Mouse (Mus musculus) hindbrain, postnatal 0 days (tissue): ENCODE measurements around the gene Dennd1b. TPM values are rescaled to one million over a fixed set of nuclear protein-coding genes. Genes with fewer than 3 reads are reported as not detected.
A peak's percentile ranks its signal among the peaks of the same experiment; 100 is the strongest.

Experiments used
- ATAC-seq: fragments of 200-750 bp; cut with Nextera tagmentation; 2 replicates; pipeline ENCODE4 v1.8.0; 2017; ENCODE audit warnings: mild to moderate bottlenecking, moderate TSS enrichment, moderate library complexity
- DNase-seq: peaks from one replicate; pipeline ENCODE4 v3.0.0-alpha.2; 2015; ENCODE audit warnings: low spot score
- H3K27ac ChIP-seq: fragments of 300-500 bp; sonication (generic); 2 replicates; pipeline ENCODE4 v1.5.1; 2014; ENCODE audit warnings: mild to moderate bottlenecking
- H3K27me3 ChIP-seq: fragments of 300-500 bp; sonication (generic); 2 replicates; pipeline ENCODE4 v1.6.1; 2014; ENCODE audit warnings: low read length, mixed read lengths; ENCODE audit not compliant: insufficient read depth
- H3K36me3 ChIP-seq: fragments of 300-500 bp; sonication (generic); 2 replicates; pipeline ENCODE4 v1.6.1; 2014; ENCODE audit warnings: low read length, mixed read lengths; ENCODE audit not compliant: insufficient read depth
- H3K4me1 ChIP-seq: fragments of 300-500 bp; sonication (generic); 2 replicates; pipeline ENCODE4 v1.6.1; 2014; ENCODE audit warnings: antibody characterized with exemption, low read length, mixed read lengths; ENCODE audit not compliant: insufficient read depth
- H3K4me2 ChIP-seq: fragments of 300-500 bp; sonication (generic); 2 replicates; pipeline ENCODE4 v1.6.1; 2014; ENCODE audit warnings: low read depth, mild to moderate bottlenecking, low read length, moderate library complexity, mixed read lengths
- H3K4me3 ChIP-seq: fragments of 300-500 bp; sonication (generic); 2 replicates; pipeline ENCODE4 v1.5.1; 2014; ENCODE audit warnings: low read length
- H3K9ac ChIP-seq: fragments of 300-500 bp; sonication (generic); replicated peaks from 2 replicates; pipeline ENCODE4 v1.6.1; 2014; ENCODE audit warnings: mild to moderate bottlenecking, low read length, moderate library complexity, mixed read lengths
- H3K9me3 ChIP-seq: fragments of 300-500 bp; sonication (generic); 2 replicates; pipeline ENCODE4 v1.6.1; 2016; ENCODE audit warnings: low read length, mixed read lengths
- CTCF ChIP-seq: IDR thresholded peaks from 2 replicates; pipeline ENCODE4 v1.5.1; 2016; ENCODE audit warnings: antibody characterized with exemption, control low read depth, low read depth
- WGBS: fragments of 180-500 bp; shearing (Covaris S2); extraction: QIAGEN DNeasy Blood & Tissue Kit; methylation state at CpG from one replicate; pipeline ENCODE4 v1.1.7; 2014; 5-methylcytosine and 5-hydroxymethylcytosine counted together
- polyA plus RNA-seq: library from polyadenylated mRNA; unstranded; fragments of >200 nt; fragmentation: Nextera tagmentation; extraction: Ambion mirVana; gene quantifications from 2 replicates; pipeline ENCODE4 v1.2.1, GENCODE M21; 2015
- total RNA-seq: library from RNA; depleted of rRNA; stranded (reverse); fragments of >200 nt; gene quantifications from 2 replicates; pipeline ENCODE4 v1.2.3, GENCODE M21; 2014

Dennd1b gene
- total and polyA plus RNA-seq, 2 experiments from 2014 or later: 8.3 to 30.9 TPM

DNA sequence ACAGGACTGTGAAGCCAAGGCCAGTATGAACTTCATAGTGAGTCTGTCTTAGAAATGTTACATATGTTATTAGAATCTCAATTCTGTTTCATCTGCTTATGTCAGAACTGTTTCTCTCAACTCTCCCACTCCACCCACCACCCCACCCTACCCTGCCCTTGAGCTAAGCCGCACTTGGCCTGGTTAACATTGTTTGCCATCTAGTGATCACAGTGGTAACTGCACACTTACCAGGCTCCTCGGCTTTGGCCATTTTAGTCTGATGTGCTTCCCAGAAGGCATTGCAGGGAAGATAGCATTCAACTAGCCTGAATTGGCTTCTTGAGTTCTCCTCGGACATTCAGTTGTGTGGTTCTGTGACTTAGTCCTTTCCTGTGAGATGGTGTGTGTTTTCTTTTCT is 198.4 kb downstream of the Dennd1b start:
- Histone ChIP-seq H3K9me3 (no peaks in the 10 kb centered on the region), H3K27me3 (no peaks in the 10 kb centered on the region), H3K36me3 (peaks cover 5% of the 10 kb centered on the region; the same call in 1 of the 2 replicates), H3K4me3 (no peak overlapping the region), H3K9ac (no peak overlapping the region), H3K4me1 (no peaks in the 10 kb centered on the region), H3K27ac (no peak overlapping the region), H3K4me2 (no peak overlapping the region)
- peak; percentile 50 for ATAC-seq
- 59% methylated on average over 3 of the region's 3 CpGs for WGBS
- peak; percentile 20 for DNase-seq
- TF ChIP-seq CTCF: peak; percentile 54

DNA sequence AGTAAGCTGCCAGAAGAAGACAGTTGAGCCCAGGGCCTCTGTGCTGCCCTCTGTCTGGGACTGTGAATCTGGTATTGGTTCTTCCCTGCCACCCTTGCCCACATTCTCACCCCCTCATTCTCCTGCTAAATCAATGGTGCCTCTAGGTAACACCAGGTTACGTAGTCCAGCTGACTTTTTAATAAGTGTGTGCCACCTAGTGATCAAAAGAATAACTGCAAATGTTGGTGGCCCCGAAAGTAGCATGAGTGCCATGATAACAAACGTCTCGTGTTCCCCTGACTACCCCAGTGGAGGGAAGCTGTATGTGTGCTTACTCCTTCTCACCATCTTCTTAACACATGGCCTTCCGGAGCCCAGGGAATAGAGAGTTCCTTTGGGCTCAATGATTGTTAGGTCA is 199.6 kb downstream of the Dennd1b start:
- Histone ChIP-seq H3K4me2 (no peak overlapping the region), H3K36me3 (peaks cover 5% of the 10 kb centered on the region; the same call in 1 of the 2 replicates), H3K9me3 (no peaks in the 10 kb centered on the region), H3K9ac (no peak overlapping the region), H3K4me1 (no peaks in the 10 kb centered on the region), H3K27me3 (no peaks in the 10 kb centered on the region), H3K4me3 (no peak overlapping the region), H3K27ac (no peak overlapping the region)
- TF ChIP-seq CTCF: peak; percentile 70
- ATAC-seq (peak; percentile 77), DNase-seq (peak; percentile 57)
- WGBS: 33% methylated on average over 5 of the region's 5 CpGs

DNA sequence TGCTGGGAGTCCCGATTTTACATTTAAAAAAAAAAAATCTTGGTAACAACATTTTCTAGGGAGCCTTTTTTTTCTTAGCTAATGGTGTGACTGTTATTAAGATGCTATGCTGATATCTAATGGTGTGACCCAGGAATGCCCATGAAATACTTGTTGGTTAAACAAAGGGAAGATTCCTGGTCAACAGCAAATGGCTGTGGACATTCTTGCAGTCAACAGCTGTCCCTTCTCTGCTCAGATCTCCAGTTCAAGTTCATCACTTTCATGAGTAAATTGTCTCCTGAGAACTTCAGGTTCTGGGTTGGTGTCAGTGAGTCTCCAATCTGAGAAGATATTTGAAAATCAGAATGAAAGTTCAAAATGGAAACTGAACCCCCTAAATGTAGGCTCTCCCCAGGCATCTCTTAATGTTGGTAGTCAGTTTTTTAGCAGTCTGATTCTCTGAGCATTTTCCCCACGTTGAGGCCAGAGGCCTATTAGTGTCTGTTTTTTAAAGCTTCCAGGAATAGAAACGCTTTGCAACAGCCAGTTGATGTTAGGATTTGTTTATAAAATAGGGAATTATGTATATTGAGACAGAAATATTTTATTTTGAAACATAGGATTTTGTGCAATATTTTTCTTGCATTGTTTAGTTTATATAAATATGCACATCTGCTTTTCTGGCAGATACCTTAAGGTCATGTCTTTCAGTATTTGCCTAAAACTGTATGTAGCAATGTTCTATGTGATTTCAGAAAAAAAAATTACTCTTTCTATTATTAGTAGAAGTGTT is 211.0 kb downstream of the Dennd1b start:
- H3K4me3 ChIP-seq: no peak overlapping the region
- no peaks in the 10 kb centered on the region for H3K9me3 ChIP-seq
- ATAC-seq (no peak), DNase-seq (no peak)
- H3K27me3 ChIP-seq: no peaks in the 10 kb centered on the region
- H3K9ac ChIP-seq: no peak overlapping the region
- WGBS: 83% methylated on average over 3 of the region's 3 CpGs
- H3K36me3 ChIP-seq: peaks cover 9% of the 10 kb centered on the region; the same call in 1 of the 2 replicates
- no peak overlapping the region for H3K4me2 ChIP-seq
- no peak for TF ChIP-seq CTCF
- H3K27ac ChIP-seq: no peak overlapping the region
- H3K4me1 ChIP-seq: no peaks in the 10 kb centered on the region

DNA sequence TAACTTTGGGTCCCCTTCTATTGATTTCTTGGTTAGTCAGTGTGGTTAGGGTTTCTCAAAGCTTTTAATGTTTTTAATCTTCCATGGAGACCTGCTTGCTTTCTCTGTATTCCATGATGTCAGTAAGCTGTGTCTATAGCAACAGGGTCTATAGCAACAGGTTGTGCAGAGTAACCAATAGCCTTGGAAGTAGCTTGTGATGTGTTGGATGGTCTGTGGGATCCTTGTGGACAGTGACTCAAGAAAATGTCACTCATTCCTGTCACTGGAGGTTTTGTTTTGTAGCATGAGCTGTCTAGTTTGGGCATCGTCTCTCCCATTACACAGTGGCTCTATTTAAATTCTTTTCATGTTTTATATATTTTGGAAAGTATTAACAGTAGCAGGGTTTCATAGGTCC is 216.5 kb downstream of the Dennd1b start:
- no peak for TF ChIP-seq CTCF

DNA sequence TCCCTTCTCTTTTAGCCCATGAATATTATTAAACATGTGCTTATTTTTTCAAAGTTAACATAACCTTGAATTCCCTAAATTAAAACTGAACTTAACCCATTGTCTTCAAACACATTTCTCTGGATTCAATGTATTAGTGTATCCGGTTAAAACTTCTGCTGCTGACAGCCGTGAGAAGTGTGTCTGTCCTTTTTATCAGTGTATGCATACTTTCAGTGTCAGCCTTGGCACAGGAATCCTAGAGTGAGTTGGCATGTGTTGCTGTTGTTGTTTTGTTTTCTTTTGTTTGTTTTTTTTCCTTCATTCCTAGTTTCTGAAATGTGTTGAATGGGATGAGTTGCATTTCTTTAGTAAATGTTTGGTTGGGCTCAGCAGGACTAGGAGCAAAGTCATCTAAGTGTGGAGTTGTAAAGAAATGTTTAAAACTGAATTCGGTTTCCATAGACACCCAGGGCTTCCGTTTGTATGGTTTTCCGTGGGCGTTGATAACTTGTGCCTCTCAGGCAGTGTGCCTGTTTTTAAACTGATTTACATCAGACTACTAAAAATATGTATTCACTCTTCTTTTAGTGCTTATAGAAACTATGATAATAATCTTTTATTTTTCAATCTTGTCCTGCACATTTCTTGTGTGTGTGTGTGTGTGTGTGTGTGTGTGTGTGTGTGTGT is 217.4 kb downstream of the Dennd1b start:
- H3K27me3 ChIP-seq: no peaks in the 10 kb centered on the region
- H3K27ac ChIP-seq: no peak overlapping the region
- H3K4me1 ChIP-seq: no peaks in the 10 kb centered on the region
- DNase-seq (no peak), ATAC-seq (no peak)
- WGBS: 39% methylated on average over 6 of the region's 6 CpGs
- no peak overlapping the region for H3K4me2 ChIP-seq
- no peaks in the 10 kb centered on the region for H3K36me3 ChIP-seq
- H3K4me3 ChIP-seq: no peak overlapping the region
- TF ChIP-seq CTCF: no peak
- H3K9ac ChIP-seq: no peak overlapping the region
- no peaks in the 10 kb centered on the region for H3K9me3 ChIP-seq

More for the DNA sequence above, 216.5 kb downstream of the Dennd1b start:
- no peaks in the 10 kb centered on the region for H3K36me3 ChIP-seq
- no peak overlapping the region for H3K4me2 ChIP-seq
- H3K9ac ChIP-seq: no peak overlapping the region
- WGBS: 79% methylated on average over 1 of the region's 1 CpGs
- ATAC-seq: peak; percentile 58; the same call in 1 of the 2 replicates
- H3K27me3 ChIP-seq: no peaks in the 10 kb centered on the region
- no peak overlapping the region for H3K4me3 ChIP-seq
- DNase-seq: no peak
- H3K27ac ChIP-seq: no peak overlapping the region
- H3K9me3 ChIP-seq: no peaks in the 10 kb centered on the region
- H3K4me1 ChIP-seq: no peaks in the 10 kb centered on the region

DNA sequence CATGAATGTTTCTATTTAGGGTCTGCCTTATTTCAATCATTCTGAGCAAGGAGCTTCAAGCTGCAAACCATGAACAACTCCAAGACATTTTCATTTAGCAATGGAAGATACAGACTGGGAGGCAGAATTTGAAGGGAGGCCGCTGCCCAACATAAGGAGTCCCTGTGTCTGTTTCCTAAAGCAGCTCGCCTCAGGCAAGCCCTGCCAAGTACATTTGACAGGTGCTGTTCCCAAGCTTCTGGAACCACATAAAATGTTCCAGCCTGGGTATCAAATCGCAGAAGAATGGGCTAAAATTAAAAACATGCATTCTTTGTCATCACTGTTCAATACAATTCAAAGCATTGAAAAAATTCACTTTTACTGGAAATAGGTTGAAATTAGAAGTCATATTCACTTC is 229.4 kb downstream of the Dennd1b start:
- TF ChIP-seq CTCF: no peak
- H3K9ac ChIP-seq: no peak overlapping the region
- no peak overlapping the region for H3K4me2 ChIP-seq
- DNase-seq (no peak), ATAC-seq (no peak)
- no peak overlapping the region for H3K27ac ChIP-seq
- H3K27me3 ChIP-seq: no peaks in the 10 kb centered on the region
- no peak overlapping the region for H3K4me3 ChIP-seq
- no peaks in the 10 kb centered on the region for H3K4me1 ChIP-seq
- no peaks in the 10 kb centered on the region for H3K9me3 ChIP-seq
- H3K36me3 ChIP-seq: no peaks in the 10 kb centered on the region
- 82% methylated on average over 3 of the region's 3 CpGs for WGBS

DNA sequence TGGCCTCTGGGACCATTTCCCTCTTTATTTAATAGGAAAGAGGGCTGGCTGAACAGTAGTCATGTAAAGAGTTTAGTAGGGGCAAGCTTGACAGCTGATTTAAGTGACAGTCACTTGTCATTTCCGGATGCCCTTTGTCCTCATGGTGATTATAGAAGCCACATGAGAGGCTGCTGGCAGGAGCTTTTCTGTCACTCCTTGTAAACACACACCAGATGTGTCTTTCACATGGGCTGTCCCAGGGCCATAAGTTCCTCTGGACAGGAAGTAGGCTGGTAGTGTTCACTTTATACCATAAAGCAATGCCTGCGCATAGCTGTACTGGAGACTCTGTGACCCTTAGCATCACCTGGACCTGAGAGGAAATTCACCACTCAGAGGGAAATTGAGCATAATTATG is 230.8 kb downstream of the Dennd1b start:
- 69% methylated on average over 2 of the region's 2 CpGs for WGBS
- no peak overlapping the region for H3K4me3 ChIP-seq
- H3K27ac ChIP-seq: no peak overlapping the region
- no peaks in the 10 kb centered on the region for H3K36me3 ChIP-seq
- no peaks in the 10 kb centered on the region for H3K27me3 ChIP-seq
- no peak overlapping the region for H3K4me2 ChIP-seq
- DNase-seq (no peak), ATAC-seq (no peak)
- no peak overlapping the region for H3K9ac ChIP-seq
- no peak for TF ChIP-seq CTCF
- H3K4me1 ChIP-seq: no peaks in the 10 kb centered on the region
- no peaks in the 10 kb centered on the region for H3K9me3 ChIP-seq
